Mouse (Mus musculus) left cerebral cortex, adult 11 months (tissue): ENCODE data around the gene Erh.

ENCODE experiments used
- DNase-seq: peaks from one replicate; pipeline ENCODE4 v3.0.0; 2022; ENCODE audit warnings: low spot score

The Erh gene

GRCm38 (mm10) chr12:80615371-80616257, 28.5 kb downstream of the Erh start:
- DNase-seq = no peak

GRCm38 (mm10) chr12:80612113-80612791, 31.9 kb downstream of the Erh start:
- no peak for DNase-seq

DNA sequence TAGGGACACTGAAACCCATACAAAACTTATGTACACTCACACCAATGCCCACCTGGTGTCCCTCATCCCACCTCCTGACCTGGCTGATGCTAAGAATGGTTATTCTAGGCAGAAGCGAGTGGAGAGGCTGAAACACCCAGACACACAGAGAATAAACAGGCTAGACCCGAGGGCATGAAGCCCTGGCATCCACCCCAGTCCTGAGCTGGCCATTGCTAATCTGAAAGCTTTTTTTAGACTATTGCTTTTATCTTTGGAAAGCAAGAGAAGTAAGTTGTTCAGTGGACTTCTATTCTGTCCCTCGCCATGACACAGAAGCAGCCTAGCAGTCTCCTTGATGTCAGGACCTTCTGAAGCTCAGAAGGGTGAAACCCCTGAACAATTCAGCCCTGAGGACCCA, 34.2 kb downstream of the Erh start:
- no peak for DNase-seq

GRCm38 (mm10) chr12:80608576-80608975, 35.6 kb downstream of the Erh start:
- DNase-seq = no peak

- DNase-seq = no peak
Measured at GRCm38 (mm10) chr12:80604218-80604617, 39.9 kb downstream of the Erh start.

GRCm38 (mm10) chr12:80603566-80603965, 40.6 kb downstream of the Erh start:
- no peak for DNase-seq

GRCm38 (mm10) chr12:80602432-80602831, 41.7 kb downstream of the Erh start:
- DNase-seq = no peak

DNA sequence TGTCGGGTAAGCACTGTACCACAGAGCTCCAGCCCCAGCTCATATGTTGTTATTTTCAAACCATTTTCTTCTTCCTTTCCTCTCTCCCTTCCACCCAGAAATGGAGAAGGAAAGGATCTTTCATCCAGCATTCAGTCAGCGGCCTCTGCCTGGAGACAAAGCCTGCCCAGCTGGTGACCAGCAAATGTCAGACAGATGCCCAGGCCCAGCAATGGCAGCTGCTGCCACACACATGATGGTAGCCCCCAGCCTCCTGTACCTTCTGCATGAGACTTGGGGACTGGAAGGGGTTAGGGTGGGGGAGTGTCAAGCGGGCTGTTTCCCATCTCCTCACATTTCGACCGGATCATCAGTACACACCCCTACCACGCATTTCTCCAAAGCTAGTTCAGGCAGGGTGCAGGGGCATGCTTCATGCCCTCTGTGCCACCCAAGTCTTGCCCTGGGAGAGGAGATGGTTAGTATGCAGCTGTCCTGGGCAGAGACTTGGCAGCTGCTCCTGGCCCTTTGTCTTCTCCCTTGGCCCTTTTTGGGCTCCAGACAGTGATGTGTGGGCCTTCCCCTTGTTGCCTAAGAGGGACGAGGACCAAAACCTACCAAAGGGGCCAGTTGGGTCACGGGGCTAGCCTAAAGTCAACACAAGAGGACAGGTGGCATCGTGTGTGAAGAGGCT, 42.4 kb downstream of the Erh start:
- DNase-seq = no peak

DNA sequence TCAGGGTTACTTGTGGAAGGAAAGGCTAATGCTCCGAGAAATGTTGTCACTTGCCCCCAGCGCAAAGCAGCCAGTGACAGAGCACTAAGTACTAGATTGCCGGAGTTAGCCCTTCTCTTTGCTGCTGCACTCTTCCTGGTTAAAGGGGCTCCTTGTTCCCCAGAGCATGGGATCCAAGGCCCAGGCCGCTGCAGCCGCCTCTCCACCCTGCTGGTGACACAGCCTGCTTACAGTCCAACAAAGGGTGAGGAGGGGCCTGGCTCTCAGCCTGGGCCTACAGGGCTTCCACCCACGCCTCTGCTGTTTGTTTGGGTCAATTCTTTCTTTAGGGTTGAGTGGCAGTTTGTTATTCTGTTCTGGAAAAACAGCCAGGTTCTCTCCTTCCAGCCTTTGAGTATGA, 45.4 kb downstream of the Erh start:
- DNase-seq = no peak

DNA sequence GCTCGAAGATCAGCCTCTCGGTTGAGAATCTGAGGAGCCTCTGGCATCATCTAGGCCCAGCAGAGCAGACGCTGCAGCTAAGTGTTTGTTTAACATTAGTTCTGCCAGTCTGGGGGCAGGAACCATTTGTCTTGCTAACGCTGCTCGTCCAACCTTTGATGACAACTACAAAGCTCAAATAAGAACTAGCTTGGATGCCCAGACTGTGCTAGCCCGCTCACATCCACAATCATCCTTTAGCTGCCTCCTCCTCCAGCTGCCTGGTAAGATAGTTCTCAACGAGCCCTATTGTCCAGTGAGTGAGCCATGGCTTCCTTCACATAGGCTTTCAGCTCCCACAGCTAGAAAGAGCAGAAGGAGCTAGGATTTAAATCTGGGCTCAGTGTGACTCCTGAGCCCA, 45.9 kb downstream of the Erh start:
- no peak for DNase-seq

DNA sequence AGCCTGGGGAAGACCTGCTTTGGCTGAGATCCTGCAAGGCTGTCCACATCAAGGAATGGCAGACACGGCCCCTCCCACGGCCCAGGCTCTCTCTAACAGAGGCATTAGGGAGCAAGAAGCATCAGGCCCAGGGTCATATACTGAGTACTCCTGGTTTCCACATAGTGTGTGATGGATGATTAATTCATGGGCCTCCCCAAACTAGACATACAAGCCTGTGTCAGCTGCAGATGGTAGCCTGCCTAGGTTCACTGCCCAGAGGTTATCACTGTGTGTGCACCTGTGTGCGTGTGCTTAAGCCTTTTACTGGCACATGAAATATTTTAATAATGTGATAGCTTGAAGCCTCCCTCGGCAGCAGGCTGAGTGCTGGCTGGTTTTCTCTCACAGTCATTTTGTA, 48.2 kb downstream of the Erh start:
- DNase-seq = no peak

DNA sequence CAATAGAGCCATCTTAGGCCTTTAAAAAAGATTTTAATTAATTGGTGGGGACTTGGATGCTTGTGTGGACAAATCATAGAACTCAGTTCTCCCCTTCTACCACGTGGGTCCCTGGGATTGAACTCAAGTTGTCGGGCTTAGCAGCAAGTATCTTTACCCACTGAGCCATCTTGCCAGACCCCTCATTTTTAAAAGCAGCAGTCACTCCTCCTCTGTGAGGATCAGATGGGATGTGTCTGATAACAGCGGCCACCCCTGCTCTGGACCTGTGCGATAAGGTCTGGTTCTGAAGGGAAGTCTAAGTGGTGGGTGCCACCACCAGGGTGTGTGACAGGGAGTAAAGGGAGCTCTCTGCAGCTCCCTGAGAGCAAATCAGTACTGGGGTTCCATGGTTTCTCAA, 48.6 kb downstream of the Erh start:
- no peak for DNase-seq

DNA sequence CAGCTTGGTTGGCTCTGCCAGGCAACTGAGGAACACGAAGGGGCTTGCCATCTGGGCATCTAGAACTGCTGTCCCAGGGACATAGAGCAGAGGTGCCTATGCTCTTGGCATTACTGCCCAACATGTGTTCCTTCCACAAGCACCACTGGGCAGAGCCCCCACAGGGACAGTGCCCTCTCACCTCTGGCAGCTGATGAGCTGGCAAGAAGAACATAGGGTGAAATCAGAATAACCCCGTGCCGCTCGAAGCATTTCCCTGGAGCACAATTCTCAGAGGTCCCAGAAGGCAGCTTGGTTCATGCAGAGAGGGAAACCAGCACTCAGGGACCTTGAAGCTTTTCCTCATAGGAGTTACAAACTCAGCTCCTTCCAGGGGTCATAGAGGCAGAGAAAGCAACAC, 49.4 kb downstream of the Erh start:
- no peak for DNase-seq

GRCm38 (mm10) chr12:80594141-80594540, 50.0 kb downstream of the Erh start:
- DNase-seq = no peak

GRCm38 (mm10) chr12:80584973-80585372, 59.2 kb downstream of the Erh start:
- no peak for DNase-seq
